Mouse (Mus musculus) megakaryocyte-erythroid progenitor cell, adult 5-6 weeks (primary cell): ENCODE measurements around the gene Zfp867. TPM values are rescaled to one million over a fixed set of nuclear protein-coding genes. Genes with fewer than 3 reads are reported as not detected.

Experiments
- ATAC-seq: replicated peaks from 2 replicates; pipeline ENCODE4 v1.8.0; 2016; ENCODE audit warnings: mild to moderate bottlenecking, inconsistent platforms; ENCODE audit not compliant: severe bottlenecking, poor library complexity, low FRiP score, low TSS enrichment
- total RNA-seq, 2 experiments: library from RNA; stranded (forward) in 1 of 2; stranded (reverse) in 1 of 2; fragments of 200-1000, 215-1000 nt in 1 of 2; fragments of >200 nt in 1 of 2; fragmentation: Nextera tagmentation in 1 of 2; gene quantifications; 2 replicates each; pipeline ENCODE4 v1.2.3; 2014 to 2017

The Zfp867 gene
- total RNA-seq (2014; fragmentation: Nextera tagmentation) (2.0 and 2.6 TPM in 2 replicates), total RNA-seq (2017) (2.2 and 2.7 TPM in 2 replicates)

- ATAC-seq = peak; percentile 93
Observed at GRCm38 (mm10) chr11:59472326-59472677, at the start of gene Zfp867. Gene Zfp867, minus strand, starts transcription at chr11:59472474.

GRCm38 (mm10) chr11:59519741-59520495 lies 47.6 kb upstream of the Zfp867 start:
- ATAC-seq = no peak

- ATAC-seq = 0 out of 2 replicates have a peak, but pooled peaks have one; percentile 43
Observed at GRCm38 (mm10) chr11:59518226-59518625, 46.0 kb upstream of the Zfp867 start.

- ATAC-seq = no peak
Observed at GRCm38 (mm10) chr11:59517441-59517840, 45.2 kb upstream of the Zfp867 start.

- ATAC-seq = no peak
Observed at GRCm38 (mm10) chr11:59514789-59515188, 42.5 kb upstream of the Zfp867 start.

GRCm38 (mm10) chr11:59514381-59514780 lies 42.1 kb upstream of the Zfp867 start:
- ATAC-seq = no peak

GRCm38 (mm10) chr11:59513556-59513955 lies 41.3 kb upstream of the Zfp867 start:
- ATAC-seq = no peak; the same call in 1 of the 2 replicates

GRCm38 (mm10) chr11:59512733-59513132 lies 40.5 kb upstream of the Zfp867 start:
- ATAC-seq = no peak

- no peak for ATAC-seq
Observed at GRCm38 (mm10) chr11:59511558-59511957, 39.3 kb upstream of the Zfp867 start.

GRCm38 (mm10) chr11:59506713-59507074 lies 34.4 kb upstream of the Zfp867 start:
- 0 out of 2 replicates have a peak, but pooled peaks have one; percentile 0 for ATAC-seq

- peak; percentile 65 for ATAC-seq
Observed at GRCm38 (mm10) chr11:59505839-59506712, 33.8 kb upstream of the Zfp867 start.

- peak; percentile 75 for ATAC-seq
Observed at GRCm38 (mm10) chr11:59505351-59505838, 33.1 kb upstream of the Zfp867 start.

- no peak for ATAC-seq
Observed at GRCm38 (mm10) chr11:59501978-59502700, 29.9 kb upstream of the Zfp867 start.

- no peak for ATAC-seq
Observed at GRCm38 (mm10) chr11:59497747-59498146, 25.5 kb upstream of the Zfp867 start.

- ATAC-seq = no peak
Observed at GRCm38 (mm10) chr11:59496672-59497310, 24.5 kb upstream of the Zfp867 start.

- ATAC-seq = no peak
Observed at GRCm38 (mm10) chr11:59486222-59486621, 13.9 kb upstream of the Zfp867 start.

GRCm38 (mm10) chr11:59485641-59486040 lies 13.4 kb upstream of the Zfp867 start:
- no peak for ATAC-seq

GRCm38 (mm10) chr11:59483212-59483611 lies 10.9 kb upstream of the Zfp867 start:
- ATAC-seq = no peak

GRCm38 (mm10) chr11:59477240-59477639 lies 5.0 kb upstream of the Zfp867 start:
- ATAC-seq = no peak
